Mouse (Mus musculus) liver, embryonic 14.5 days (tissue): Measurements from ENCODE around the gene Mia2. TPM values are rescaled to one million over a fixed set of nuclear protein-coding genes. Genes with fewer than 3 reads are reported as not detected.
"Not testable (repeated sequence)": the region's sequence is repeated elsewhere in the genome, so short reads cannot be mapped to it uniquely, and the experiment has no call there.

Experiments used
- ATAC-seq: fragments of 200-750 bp; cut with Nextera tagmentation; 2 replicates; pipeline ENCODE4 v1.8.0; 2017; ENCODE audit warnings: moderate number of reproducible peaks, mild to moderate bottlenecking, moderate library complexity; ENCODE audit not compliant: insufficient read depth
- DNase-seq, 3 experiments: peaks; one replicate each; pipeline ENCODE4 v3.0.0-alpha.2; 2012 to 2013; ENCODE audit warnings: low read depth in 3 of 3, low spot score in 3 of 3
- H3K27ac ChIP-seq: fragments of 300-500 bp; sonication (generic); 2 replicates; pipeline ENCODE4 v1.5.1; 2014; ENCODE audit warnings: moderate library complexity, mild to moderate bottlenecking, control low read depth, inconsistent platforms
- H3K27me3 ChIP-seq: fragments of 300-500 bp; sonication (generic); 2 replicates; pipeline ENCODE4 v1.6.1; 2014; ENCODE audit warnings: mild to moderate bottlenecking, low read length, moderate library complexity; ENCODE audit not compliant: control insufficient read depth, insufficient read depth
- H3K36me3 ChIP-seq: fragments of 300-500 bp; sonication (generic); replicated peaks from 2 replicates; pipeline ENCODE4 v1.6.1; 2014; ENCODE audit warnings: low read depth; ENCODE audit not compliant: control insufficient read depth, insufficient read depth
- H3K4me1 ChIP-seq, 2 experiments: fragments of 200-500 bp in 1 of 2; fragments of 300-500 bp in 1 of 2; sonication (generic) in 1 of 2; replicated peaks; 2 replicates each; pipeline ENCODE4 v1.6.1; 2012 to 2014; ENCODE audit warnings: antibody characterized with exemption in 1 of 2, inconsistent platforms in 1 of 2, low read length in 1 of 2; ENCODE audit not compliant: control insufficient read depth in 2 of 2, insufficient read depth in 2 of 2
- H3K4me2 ChIP-seq: fragments of 300-500 bp; sonication (generic); 2 replicates; pipeline ENCODE4 v1.6.1; 2014; ENCODE audit warnings: low read depth, mild to moderate bottlenecking, control low read depth, moderate library complexity
- H3K4me3 ChIP-seq, 2 experiments: fragments of 200-500 bp in 1 of 2; fragments of 300-500 bp in 1 of 2; sonication (generic) in 1 of 2; 2 replicates each; pipeline ENCODE4 v1.5.1; 2012 to 2014; ENCODE audit warnings: low read depth in 2 of 2, low read length in 2 of 2, mild to moderate bottlenecking in 2 of 2, control low read depth in 1 of 2, inconsistent platforms in 1 of 2, moderate library complexity in 1 of 2; ENCODE audit not compliant: insufficient read depth in 1 of 2
- H3K9ac ChIP-seq: fragments of 300-500 bp; sonication (generic); replicated peaks from 2 replicates; pipeline ENCODE4 v1.6.1; 2014; ENCODE audit warnings: mild to moderate bottlenecking, control low read depth, moderate library complexity
- H3K9me3 ChIP-seq: fragments of 300-500 bp; sonication (generic); 2 replicates; pipeline ENCODE4 v1.6.1; 2016; ENCODE audit warnings: low read length, mixed read lengths; ENCODE audit not compliant: control insufficient read depth
- CTCF ChIP-seq: IDR thresholded peaks from 2 replicates; pipeline ENCODE4 v1.5.1; 2016; ENCODE audit warnings: antibody characterized with exemption, low read depth, control low read depth
- EP300 ChIP-seq: IDR thresholded peaks from 2 replicates; pipeline ENCODE4 v1.6.1; 2016; ENCODE audit warnings: antibody characterized with exemption, low read depth
- WGBS: fragments of 180-500 bp; shearing (Covaris S2); extraction: QIAGEN DNeasy Blood & Tissue Kit; methylation state at CpG from one replicate; pipeline ENCODE4 v1.1.7; 2014; ENCODE audit not compliant: insufficient replicate concordance; 5-methylcytosine and 5-hydroxymethylcytosine counted together
- microRNA-seq: library from miRNA; unstranded; fragments of <30 nt; microRNA quantifications from one replicate; pipeline ENCODE4, GENCODE M21; 2016
- polyA plus RNA-seq, 2 experiments: library from polyadenylated mRNA; depleted of rRNA in 1 of 2; stranded (reverse) in 1 of 2; unstranded in 1 of 2; fragments of >200 nt; fragmentation: Nextera tagmentation in 1 of 2; extraction: Ambion mirVana in 1 of 2; gene quantifications; 2 replicates each; pipeline versions ENCODE4 v1.2.1 to v1.2.3; 2012 to 2014

The Mia2 gene
- polyA plus RNA-seq, 2 experiments = 31.7 to 43.4 TPM

GRCm38 (mm10) chr12:59228401-59228800 lies 132.8 kb downstream of the Mia2 start:
- 71% methylated on average over 5 of the region's 5 CpGs for WGBS
- ATAC-seq (no peak), DNase-seq (no peak)
- Histone ChIP-seq H3K4me2 (no peak overlapping the region), H3K4me1 (no peaks in the 10 kb centered on the region), H3K27ac (no peak overlapping the region), H3K9ac (no peak overlapping the region), H3K36me3 (no peaks in the 10 kb centered on the region), H3K9me3 (no peaks in the 10 kb centered on the region), H3K4me3 (no peak overlapping the region), H3K27me3 (no peaks in the 10 kb centered on the region)
- TF ChIP-seq EP300 (no peak), CTCF (no peak)

GRCm38 (mm10) chr12:59238434-59238833 lies 142.8 kb downstream of the Mia2 start:
- 68% methylated on average over 5 of the region's 5 CpGs for WGBS
- no peaks in the 10 kb centered on the region for H3K27me3 ChIP-seq
- H3K27ac ChIP-seq = no peak overlapping the region
- H3K9me3 ChIP-seq = no peaks in the 10 kb centered on the region
- H3K4me1 ChIP-seq = no peaks in the 10 kb centered on the region
- no peaks in the 10 kb centered on the region for H3K36me3 ChIP-seq
- H3K4me2 ChIP-seq = no peak overlapping the region
- DNase-seq = no peak
- no peak for TF ChIP-seq CTCF
- no peak for TF ChIP-seq EP300
- H3K9ac ChIP-seq = no peak overlapping the region
- ATAC-seq = no peak
- H3K4me3 ChIP-seq = no peak overlapping the region

GRCm38 (mm10) chr12:59241031-59241430 lies 145.4 kb downstream of the Mia2 start:
- not testable (repeated sequence) for H3K9me3 ChIP-seq, H3K27ac ChIP-seq, H3K4me2 ChIP-seq, H3K4me3 ChIP-seq, DNase-seq, ATAC-seq, H3K36me3 ChIP-seq, H3K27me3 ChIP-seq, H3K4me1 ChIP-seq, H3K9ac ChIP-seq
- 61% methylated on average over 8 of the region's 8 CpGs for WGBS

Small RNA genes within 50 kb of the gene (microRNA-seq; reads per million reads assigned to microRNA genes)
- gene Gm27284 = not detected

Other genes with a start within 250 kb of the Mia2 start
- gene Sec23a, start 83.8 kb upstream of the Mia2 start, polyA plus RNA-seq (2012; rRNA removed) = 8.0 and 10.6 TPM in 2 replicates
- 23.7 and 25.1 TPM in 2 replicates for gene Sec23a, start 83.8 kb upstream of the Mia2 start, polyA plus RNA-seq (2014; fragmentation: Nextera tagmentation; extraction: Ambion mirVana)
- 7.6 and 10.2 TPM in 2 replicates for gene Gemin2, start 82.4 kb upstream of the Mia2 start, polyA plus RNA-seq (2012; rRNA removed)
- gene Gemin2, start 82.4 kb upstream of the Mia2 start, polyA plus RNA-seq (2014; fragmentation: Nextera tagmentation; extraction: Ambion mirVana) = 14.3 and 14.5 TPM in 2 replicates
- 26.8 and 36.4 TPM in 2 replicates for gene Trappc6b, start 34.3 kb upstream of the Mia2 start, polyA plus RNA-seq (2012; rRNA removed)
- 32.3 and 34.3 TPM in 2 replicates for gene Trappc6b, start 34.3 kb upstream of the Mia2 start, polyA plus RNA-seq (2014; fragmentation: Nextera tagmentation; extraction: Ambion mirVana)
- gene Pnn, start 28.9 kb upstream of the Mia2 start, polyA plus RNA-seq (2012; rRNA removed) = 19.2 and 43.8 TPM in 2 replicates
- gene Pnn, start 28.9 kb upstream of the Mia2 start, polyA plus RNA-seq (2014; fragmentation: Nextera tagmentation; extraction: Ambion mirVana) = 27.3 and 29.9 TPM in 2 replicates
- gene Fbxo33, start 123.9 kb downstream of the Mia2 start, polyA plus RNA-seq (2012; rRNA removed) = 3.8 and 7.7 TPM in 2 replicates
- gene Fbxo33, start 123.9 kb downstream of the Mia2 start, polyA plus RNA-seq (2014; fragmentation: Nextera tagmentation; extraction: Ambion mirVana) = 10.9 and 11.1 TPM in 2 replicates